Mouse (Mus musculus) activated CD4-positive, CD25-positive, alpha-beta regulatory T cell, adult 4 months (primary cell): Measurements from ENCODE around the gene Zfp513. TPM values are rescaled to one million over a fixed set of nuclear protein-coding genes. Genes with fewer than 3 reads are reported as not detected.
A peak's percentile ranks its signal among the peaks of the same experiment; 100 is the strongest.
"Not testable (repeated sequence)": the region's sequence is repeated elsewhere in the genome, so short reads cannot be mapped to it uniquely, and the experiment has no call there.

ENCODE experiments used
- ATAC-seq: one replicate; pipeline ENCODE4 v1.8.0; 2017
- polyA plus RNA-seq, 2 experiments: library from polyadenylated mRNA; unstranded; fragments of 100-300 nt; shearing (Covaris generic); gene quantifications; one replicate each; pipeline ENCODE4 v1.2.1; 2017

Zfp513 gene
- 1 to 10 TPM; 2.4 to 4.4 TPM for polyA plus RNA-seq

GRCm38 (mm10) chr5:31201742-31202590 is at the start of gene Zfp513:
Gene Zfp513 (minus strand): TSS chr5:31202303.
- ATAC-seq, result peak; percentile 99

- ATAC-seq, result peak; percentile 41
Observed at GRCm38 (mm10) chr5:31251541-31252101, 49.5 kb upstream of the Zfp513 start, which contains the start of gene Krtcap3. Gene Krtcap3 (plus strand): TSS chr5:31251691.

- no peak for ATAC-seq
Observed at GRCm38 (mm10) chr5:31250716-31251115, 48.6 kb upstream of the Zfp513 start.

- no peak for ATAC-seq
Observed at GRCm38 (mm10) chr5:31242191-31242590, 40.1 kb upstream of the Zfp513 start.

GRCm38 (mm10) chr5:31241522-31242034 is 39.5 kb upstream of the Zfp513 start:
- ATAC-seq, result peak; percentile 31

GRCm38 (mm10) chr5:31240637-31241521 is 38.8 kb upstream of the Zfp513 start, which contains the start of the genes Nrbp1 and Gm9970:
Gene Nrbp1 (plus strand): TSS chr5:31240864.
Gene Gm9970 (minus strand): TSS chr5:31241232.
- ATAC-seq, result peak; percentile 94

GRCm38 (mm10) chr5:31226641-31227040 is 24.5 kb upstream of the Zfp513 start:
- ATAC-seq, result no peak

- no peak for ATAC-seq
Observed at GRCm38 (mm10) chr5:31222696-31223095, 20.6 kb upstream of the Zfp513 start.

- no peak for ATAC-seq
Observed at GRCm38 (mm10) chr5:31221304-31221945, 19.3 kb upstream of the Zfp513 start.

GRCm38 (mm10) chr5:31220448-31221303 is 18.6 kb upstream of the Zfp513 start, which contains the start of gene Ppm1g:
Gene Ppm1g (minus strand): TSS chr5:31220687.
- peak; percentile 88 for ATAC-seq

GRCm38 (mm10) chr5:31219911-31220447 is 17.9 kb upstream of the Zfp513 start:
- ATAC-seq, result peak; percentile 12

- no peak for ATAC-seq
Observed at GRCm38 (mm10) chr5:31219474-31219873, 17.4 kb upstream of the Zfp513 start.

- ATAC-seq, result no peak
Observed at GRCm38 (mm10) chr5:31219070-31219469, 17.0 kb upstream of the Zfp513 start.

- ATAC-seq, result no peak
Observed at GRCm38 (mm10) chr5:31218294-31218693, 16.2 kb upstream of the Zfp513 start.

GRCm38 (mm10) chr5:31216554-31216953 is 14.5 kb upstream of the Zfp513 start:
- not testable (repeated sequence) for ATAC-seq

- ATAC-seq, result no peak
Observed at GRCm38 (mm10) chr5:31204421-31204820, 2.3 kb upstream of the Zfp513 start.

- ATAC-seq, result no peak
Observed at GRCm38 (mm10) chr5:31203866-31204265, 1.8 kb upstream of the Zfp513 start.

- no peak for ATAC-seq
Observed at GRCm38 (mm10) chr5:31202933-31203332, 830 bp upstream of the Zfp513 start.

GRCm38 (mm10) chr5:31201042-31201741 is 911 bp downstream of the Zfp513 start:
- no peak for ATAC-seq

GRCm38 (mm10) chr5:31200327-31200768 is 1.8 kb downstream of the Zfp513 start:
- no peak for ATAC-seq
